9 mouse cellular contexts compared by ENCODE assay signal in genomic region chr12:109068738-109069137, GRCm38 (mm10). TPM values are rescaled to one million over a fixed set of nuclear protein-coding genes. Genes with fewer than 3 reads are reported as not detected.
DNase-seq lines count a peak whose midpoint lies in the region; ATAC-seq and TF ChIP-seq lines count a peak whose summit lies in the region.
"Had no signal": no experiment of that assay in that cellular context is flagged by ENCODE, and none has a peak within 500 bp of the region (broad histone marks: within the 10 kb centered on the region; RNA-seq: fewer than 3 reads in every experiment).

No protein-coding gene starts in this region.

- H3K4me2 ChIP-seq in heart, embryonic 14.5 days (ENCODE audit: low read length) = peak overlapping the region; percentile 93
- H3K4me2 ChIP-seq in forebrain, embryonic 11.5 days (ENCODE audit: low read depth, low read length, severe bottlenecking) = peak overlapping the region; percentile 91
- peak overlapping the region; percentile 97; the same call in 1 of the 2 replicates for H3K4me2 ChIP-seq in intestine, postnatal 0 days (replicated peaks; ENCODE audit: low read depth)
- peak overlapping the region; percentile 87 for H3K4me2 ChIP-seq in neural tube, embryonic 12.5 days (replicated peaks)

- no peak overlapping the region for H3K27ac ChIP-seq in heart, embryonic 14.5 days (replicated peaks in 1 of 2; ENCODE audit: control insufficient read depth in 1 of 2, insufficient read depth in 1 of 2, low read depth in 2 of 2, low read length in 2 of 2)
- H3K27ac ChIP-seq in forebrain, embryonic 11.5 days (ENCODE audit: low read depth, low read length) = no peak overlapping the region
- no peak overlapping the region for H3K27ac ChIP-seq in intestine, postnatal 0 days (ENCODE audit: low read depth, low read length)
- H3K27ac ChIP-seq in neural tube, embryonic 12.5 days = no peak overlapping the region

- TF ChIP-seq CTCF in intestine, postnatal 0 days (IDR thresholded peaks at IDR 0.05; ENCODE audit: low read depth) = no peak

- H3K4me1 ChIP-seq in heart, embryonic 14.5 days (ENCODE audit: control insufficient read depth in 2 of 2, insufficient read depth in 2 of 2, low read length in 2 of 2) = peaks cover 0 to 2% of the 10 kb centered on the region in 2 experiments; a peak in 2 of 4 replicates
- H3K4me1 ChIP-seq in forebrain, embryonic 11.5 days (replicated peaks; ENCODE audit: control insufficient read depth, insufficient read depth, low read length) = peaks cover 6% of the 10 kb centered on the region; the same call in 1 of the 2 replicates
- no peaks in the 10 kb centered on the region for H3K4me1 ChIP-seq in intestine, postnatal 0 days (replicated peaks; ENCODE audit: control insufficient read depth, insufficient read depth, low read length)
- peaks cover 7% of the 10 kb centered on the region for H3K4me1 ChIP-seq in neural tube, embryonic 12.5 days

- 50% methylated on average over 7 of the region's 7 CpGs for WGBS in heart, embryonic 14.5 days
- WGBS in forebrain, embryonic 11.5 days = 86% methylated on average over 7 of the region's 7 CpGs
- WGBS in intestine, postnatal 0 days = 37% methylated on average over 7 of the region's 7 CpGs
- WGBS in neural tube, embryonic 12.5 days = 70% methylated on average over 7 of the region's 7 CpGs

- no peaks in the 10 kb centered on the region for H3K9me3 ChIP-seq in heart, embryonic 14.5 days (ENCODE audit: control insufficient read depth, low read length)
- H3K9me3 ChIP-seq in forebrain, embryonic 11.5 days (ENCODE audit: control insufficient read depth, low read length) = no peaks in the 10 kb centered on the region
- no peaks in the 10 kb centered on the region for H3K9me3 ChIP-seq in intestine, postnatal 0 days (ENCODE audit: control insufficient read depth)
- H3K9me3 ChIP-seq in neural tube, embryonic 12.5 days = no peaks in the 10 kb centered on the region

- no peak for DNase-seq in heart, adult 11 months
- DNase-seq in forebrain, embryonic 11.5 days (ENCODE audit: low spot score) = peak; percentile 47
- DNase-seq in right cerebral cortex, postnatal 10 days (ENCODE audit: low spot score in 2 of 2) = no peak
- no peak for DNase-seq in gastrocnemius, postnatal 25 days

- ATAC-seq in heart, embryonic 14.5 days (ENCODE audit: insufficient number of reproducible peaks, insufficient read depth, low FRiP score, low read depth) = no peak
- no peak for ATAC-seq in forebrain, embryonic 11.5 days (replicated peaks; ENCODE audit: low FRiP score)
- no peak for ATAC-seq in intestine, postnatal 0 days
- ATAC-seq in neural tube, embryonic 12.5 days (ENCODE audit: low FRiP score, low read depth) = no peak
- no peak for ATAC-seq in CD4-positive, CD25-positive, alpha-beta regulatory T cell, adult 4 months

- no peak overlapping the region for H3K9ac ChIP-seq in heart, embryonic 14.5 days (ENCODE audit: low read length)
- peak overlapping the region; percentile 84; the same call in 1 of the 2 replicates for H3K9ac ChIP-seq in forebrain, embryonic 11.5 days (ENCODE audit: low read length)
- no peak overlapping the region for H3K9ac ChIP-seq in intestine, postnatal 0 days (ENCODE audit: low read depth, low read length)
- no peak overlapping the region for H3K9ac ChIP-seq in neural tube, embryonic 12.5 days

- peaks cover 37% of the 10 kb centered on the region for H3K27me3 ChIP-seq in heart, embryonic 14.5 days (ENCODE audit: control insufficient read depth, insufficient read depth, low read length)
- peaks cover 2% of the 10 kb centered on the region for H3K27me3 ChIP-seq in forebrain, embryonic 11.5 days (ENCODE audit: control insufficient read depth, insufficient read depth, low read length)
- H3K27me3 ChIP-seq in intestine, postnatal 0 days (replicated peaks; ENCODE audit: control insufficient read depth, insufficient read depth, low read length) = peaks cover 21% of the 10 kb centered on the region; the same call in 1 of the 2 replicates
- H3K27me3 ChIP-seq in neural tube, embryonic 12.5 days (replicated peaks) = peaks cover 5% of the 10 kb centered on the region; the same call in 1 of the 2 replicates

- H3K36me3 ChIP-seq in heart, embryonic 14.5 days (ENCODE audit: control insufficient read depth, insufficient read depth, low read length) = no peaks in the 10 kb centered on the region
- no peaks in the 10 kb centered on the region for H3K36me3 ChIP-seq in forebrain, embryonic 11.5 days (ENCODE audit: control insufficient read depth, insufficient read depth, low read length)
- no peaks in the 10 kb centered on the region for H3K36me3 ChIP-seq in intestine, postnatal 0 days (ENCODE audit: control insufficient read depth, insufficient read depth)
- no peaks in the 10 kb centered on the region for H3K36me3 ChIP-seq in neural tube, embryonic 12.5 days

- peak overlapping the region in 1 of 2 experiments; percentile 55; a peak in 1 of 4 replicates for H3K4me3 ChIP-seq in heart, embryonic 14.5 days (ENCODE audit: control insufficient read depth in 1 of 2, insufficient read depth in 1 of 2, low read depth in 1 of 2, low read length in 2 of 2)
- H3K4me3 ChIP-seq in forebrain, embryonic 11.5 days (ENCODE audit: low read depth, low read length) = no peak overlapping the region
- H3K4me3 ChIP-seq in intestine, postnatal 0 days (ENCODE audit: low read depth, low read length) = no peak overlapping the region
- no peak overlapping the region for H3K4me3 ChIP-seq in neural tube, embryonic 12.5 days

RNA-seq across cellular contexts. Expression of gene Begain, which starts 0.7 kb away (rescaled TPM):
- polyA plus RNA-seq in heart, embryonic 14.5 days (2014; fragmentation: Nextera tagmentation; extraction: Ambion mirVana) = 2.0 and 2.6 TPM in 2 replicates
- 6.6 and 7.3 TPM in 2 replicates for polyA plus RNA-seq in forebrain, embryonic 11.5 days (2014; fragmentation: Nextera tagmentation; extraction: Ambion mirVana)
- polyA plus RNA-seq in intestine, postnatal 0 days (2015; fragmentation: Nextera tagmentation; extraction: Ambion mirVana) = 1.6 and 1.8 TPM in 2 replicates
- 23.3 and 25.1 TPM in 2 replicates for polyA plus RNA-seq in neural tube, embryonic 12.5 days (2016; fragmentation: Nextera tagmentation; extraction: Ambion mirVana)
- under 1 TPM; 0.19 to 0.22 TPM for polyA plus RNA-seq in CD4-positive, CD25-positive, alpha-beta regulatory T cell, adult 4 months (2017; shearing (Covaris generic))
- total RNA-seq in gastrocnemius, postnatal 25 days (2021) = under 1 TPM; 0.43 to 0.69 TPM
- total RNA-seq: monocyte, adult 5-6 weeks had no signal
